Mouse (Mus musculus): ENCODE measurements at regions not wholly inside any gene's neighbourhood (a gene's known extent, or its start where the extent isn't known, plus 50 kb on each side); places are given as distances from the start of the nearest gene placed in this dataset.

GRCm38 (mm10) chr13:113489951-113490822, 128.2 kb downstream of the Snx18 start:
- Histone ChIP-seq H3K4me3 (ENCODE audit: low read depth, low read length) (no peak overlapping the region), H3K27me3 (ENCODE audit: control insufficient read depth, insufficient read depth, low read depth, low read length) (no peaks in the 10 kb centered on the region), H3K4me1 (ENCODE audit: control insufficient read depth, low read depth, low read length) (no peaks in the 10 kb centered on the region), H3K9ac (ENCODE audit: low read depth, low read length) (no peak overlapping the region), H3K27ac (ENCODE audit: low read length) (no peak overlapping the region), H3K9me3 (replicated peaks; ENCODE audit: control insufficient read depth, low read length) (no peaks in the 10 kb centered on the region), H3K4me2 (ENCODE audit: low read depth, low read length) (no peak overlapping the region), H3K36me3 (ENCODE audit: control insufficient read depth, insufficient read depth) (no peaks in the 10 kb centered on the region)
- ATAC-seq (ENCODE audit: low read depth), result peak; percentile 35; the same call in 1 of the 2 replicates
- 46% methylated on average over 6 of the region's 6 CpGs for WGBS (ENCODE audit: insufficient replicate concordance)

DNA sequence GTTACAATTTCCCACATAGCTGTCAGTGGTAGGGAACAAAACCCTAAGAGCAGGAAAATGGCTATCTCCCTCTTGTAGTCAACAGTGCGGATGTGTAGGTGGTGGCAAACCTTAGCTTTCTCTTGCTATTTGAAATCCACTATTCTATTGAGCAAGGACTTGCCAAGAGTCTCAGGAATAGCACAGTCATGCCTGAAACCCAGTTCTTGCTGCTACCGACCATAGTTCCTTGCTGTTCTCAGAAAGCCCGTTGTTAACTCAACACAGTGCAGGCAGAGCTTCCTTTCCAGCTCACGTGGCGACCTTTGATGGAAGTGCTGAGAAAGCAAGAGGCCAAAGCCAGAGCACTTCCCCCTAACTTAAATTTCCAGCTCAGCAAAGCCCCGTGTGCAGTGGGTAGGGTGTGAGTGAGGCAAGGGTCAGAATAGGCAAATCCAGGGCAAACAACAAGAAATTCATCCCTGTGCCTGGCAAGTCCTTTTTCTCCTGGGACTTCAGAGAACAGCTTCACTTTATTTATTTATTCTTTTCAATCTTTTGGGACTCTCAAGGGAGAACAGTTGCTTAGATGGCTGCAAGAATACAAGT, 131.9 kb downstream of the Snx18 start:
- no peaks in the 10 kb centered on the region for H3K36me3 ChIP-seq (ENCODE audit: control insufficient read depth, insufficient read depth)
- 25% methylated on average over 6 of the region's 6 CpGs for WGBS (ENCODE audit: insufficient replicate concordance)

DNA sequence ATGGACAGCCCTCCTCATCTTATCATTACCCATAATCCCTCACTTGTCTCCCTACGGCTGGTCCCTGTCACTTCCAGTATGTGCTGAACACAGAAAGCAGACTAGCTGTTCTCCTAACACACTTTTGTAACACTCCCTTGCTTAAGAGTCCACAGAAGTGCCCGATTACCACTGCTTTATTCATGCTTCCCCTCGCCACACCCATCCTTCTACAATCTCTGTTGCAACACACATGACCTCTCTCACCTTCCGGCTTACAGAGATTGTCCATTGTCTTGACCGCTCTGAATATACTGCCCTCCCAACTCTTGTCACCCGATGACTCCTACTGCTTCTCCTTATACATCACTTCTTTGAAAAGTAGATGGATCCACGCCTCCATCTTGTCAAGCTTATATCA, 132.9 kb downstream of the Snx18 start:
- Histone ChIP-seq H3K9ac (ENCODE audit: low read depth, low read length) (no peak overlapping the region), H3K4me1 (ENCODE audit: control insufficient read depth, low read depth, low read length) (no peaks in the 10 kb centered on the region), H3K27ac (ENCODE audit: low read length) (peak overlapping the region; percentile 41; the same call in 1 of the 2 replicates), H3K27me3 (ENCODE audit: control insufficient read depth, insufficient read depth, low read depth, low read length) (no peaks in the 10 kb centered on the region), H3K36me3 (ENCODE audit: control insufficient read depth, insufficient read depth) (no peaks in the 10 kb centered on the region), H3K4me3 (ENCODE audit: low read depth, low read length) (no peak overlapping the region), H3K4me2 (ENCODE audit: low read depth, low read length) (no peak overlapping the region), H3K9me3 (replicated peaks; ENCODE audit: control insufficient read depth, low read length) (no peaks in the 10 kb centered on the region)
- peak; percentile 55 for ATAC-seq (ENCODE audit: low read depth)
- WGBS (ENCODE audit: insufficient replicate concordance), result 57% methylated on average over 7 of the region's 7 CpGs

More for the DNA sequence above, 131.9 kb downstream of the Snx18 start:
- no peak overlapping the region for H3K4me3 ChIP-seq (ENCODE audit: low read depth, low read length)
- peak; percentile 25; the same call in 1 of the 2 replicates for ATAC-seq (ENCODE audit: low read depth)
- no peaks in the 10 kb centered on the region for H3K9me3 ChIP-seq (replicated peaks; ENCODE audit: control insufficient read depth, low read length)
- H3K4me1 ChIP-seq (ENCODE audit: control insufficient read depth, low read depth, low read length), result no peaks in the 10 kb centered on the region
- no peaks in the 10 kb centered on the region for H3K27me3 ChIP-seq (ENCODE audit: control insufficient read depth, insufficient read depth, low read depth, low read length)
- H3K27ac ChIP-seq (ENCODE audit: low read length), result no peak overlapping the region
- no peak overlapping the region for H3K4me2 ChIP-seq (ENCODE audit: low read depth, low read length)
- H3K9ac ChIP-seq (ENCODE audit: low read depth, low read length), result no peak overlapping the region

- no peak overlapping the region for H3K4me3 ChIP-seq (ENCODE audit: low read depth, low read length)
- no peak for ATAC-seq (ENCODE audit: low read depth)
- no peak overlapping the region for H3K27ac ChIP-seq (ENCODE audit: low read length)
- H3K27me3 ChIP-seq (ENCODE audit: control insufficient read depth, insufficient read depth, low read depth, low read length), result no peaks in the 10 kb centered on the region
- no peak overlapping the region for H3K9ac ChIP-seq (ENCODE audit: low read depth, low read length)
- no peaks in the 10 kb centered on the region for H3K4me1 ChIP-seq (ENCODE audit: control insufficient read depth, low read depth, low read length)
- WGBS (ENCODE audit: insufficient replicate concordance), result 65% methylated on average over 10 of the region's 10 CpGs
- H3K36me3 ChIP-seq (ENCODE audit: control insufficient read depth, insufficient read depth), result no peaks in the 10 kb centered on the region
- no peaks in the 10 kb centered on the region for H3K9me3 ChIP-seq (replicated peaks; ENCODE audit: control insufficient read depth, low read length)
- no peak overlapping the region for H3K4me2 ChIP-seq (ENCODE audit: low read depth, low read length)
Observed at GRCm38 (mm10) chr13:113484159-113484762, 134.1 kb downstream of the Snx18 start.

DNA sequence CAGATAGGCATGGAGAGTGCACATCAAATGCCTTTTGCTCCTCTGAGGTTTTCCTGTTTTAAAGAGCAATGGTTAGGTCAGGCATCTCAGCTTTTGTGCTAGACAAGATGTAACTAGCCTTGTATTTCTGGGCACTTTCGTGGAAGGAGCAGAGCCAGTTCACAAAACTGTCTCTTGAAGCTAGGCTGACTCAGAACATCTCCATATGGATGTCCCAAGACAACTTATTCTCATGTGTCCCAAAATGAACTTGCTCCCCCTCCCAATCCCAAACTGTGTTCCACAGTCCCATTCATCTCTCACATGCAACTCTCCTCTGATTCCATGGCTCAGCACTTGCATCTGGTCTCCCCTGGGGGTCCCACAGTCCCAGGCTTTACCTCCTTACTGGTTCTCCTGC, 135.5 kb downstream of the Snx18 start:
- Histone ChIP-seq H3K4me3 (ENCODE audit: low read depth, low read length) (no peak overlapping the region), H3K36me3 (ENCODE audit: control insufficient read depth, insufficient read depth) (no peaks in the 10 kb centered on the region), H3K27ac (ENCODE audit: low read length) (no peak overlapping the region), H3K4me1 (ENCODE audit: control insufficient read depth, low read depth, low read length) (no peaks in the 10 kb centered on the region), H3K9me3 (replicated peaks; ENCODE audit: control insufficient read depth, low read length) (no peaks in the 10 kb centered on the region), H3K4me2 (ENCODE audit: low read depth, low read length) (no peak overlapping the region), H3K9ac (ENCODE audit: low read depth, low read length) (no peak overlapping the region), H3K27me3 (ENCODE audit: control insufficient read depth, insufficient read depth, low read depth, low read length) (no peaks in the 10 kb centered on the region)
- ATAC-seq (ENCODE audit: low read depth), result no peak
- 47% methylated on average over 1 of the region's 1 CpGs for WGBS (ENCODE audit: insufficient replicate concordance)

GRCm38 (mm10) chr13:113477901-113478510, 140.4 kb downstream of the Snx18 start:
- H3K36me3 ChIP-seq (ENCODE audit: control insufficient read depth, insufficient read depth), result no peaks in the 10 kb centered on the region
- H3K27me3 ChIP-seq (ENCODE audit: control insufficient read depth, insufficient read depth, low read depth, low read length), result no peaks in the 10 kb centered on the region
- H3K9me3 ChIP-seq (replicated peaks; ENCODE audit: control insufficient read depth, low read length), result no peaks in the 10 kb centered on the region
- no peak overlapping the region for H3K27ac ChIP-seq (ENCODE audit: low read length)
- WGBS (ENCODE audit: insufficient replicate concordance), result 59% methylated on average over 5 of the region's 5 CpGs
- no peak overlapping the region for H3K9ac ChIP-seq (ENCODE audit: low read depth, low read length)
- no peaks in the 10 kb centered on the region for H3K4me1 ChIP-seq (ENCODE audit: control insufficient read depth, low read depth, low read length)
- no peak overlapping the region for H3K4me2 ChIP-seq (ENCODE audit: low read depth, low read length)
- no peak overlapping the region for H3K4me3 ChIP-seq (ENCODE audit: low read depth, low read length)
- ATAC-seq (ENCODE audit: low read depth), result no peak

DNA sequence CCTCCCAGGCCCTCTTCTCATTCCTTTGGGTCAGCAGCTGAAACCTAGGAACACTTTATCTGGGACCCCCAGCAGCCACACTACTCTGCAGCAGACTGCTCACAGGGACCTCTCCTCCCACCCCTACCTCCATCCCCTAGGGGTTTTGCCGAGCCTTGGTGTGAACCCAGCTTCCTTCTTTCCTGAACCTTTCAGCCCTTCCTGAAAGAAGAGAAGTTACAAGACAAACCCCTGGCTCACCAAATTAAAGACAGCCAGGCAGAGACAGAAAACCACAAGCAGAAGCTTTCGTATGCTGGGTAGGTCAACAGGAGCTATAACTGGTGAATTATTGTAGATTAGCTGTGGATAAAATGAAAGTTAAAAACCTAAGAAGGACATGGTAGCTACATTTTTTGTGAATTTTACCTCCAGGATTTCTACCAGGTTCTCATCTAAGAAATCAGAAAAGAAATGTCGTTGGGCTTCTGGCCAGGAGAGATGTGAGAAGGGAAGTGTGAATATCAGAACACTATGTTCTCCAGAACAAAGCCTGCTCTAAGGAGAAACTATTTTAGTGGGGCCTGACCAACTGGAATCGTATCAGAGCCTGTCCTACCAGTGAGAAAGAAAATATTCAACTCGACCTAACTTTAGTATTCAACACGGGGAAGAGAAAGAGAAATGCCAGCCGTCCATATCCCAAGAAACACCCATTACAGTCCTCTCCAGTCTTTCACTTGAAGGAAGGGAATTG, 147.4 kb downstream of the Snx18 start:
- no peak overlapping the region for H3K4me3 ChIP-seq (ENCODE audit: low read depth, low read length)
- H3K27me3 ChIP-seq (ENCODE audit: control insufficient read depth, insufficient read depth, low read depth, low read length), result no peaks in the 10 kb centered on the region
- no peak overlapping the region for H3K4me2 ChIP-seq (ENCODE audit: low read depth, low read length)
- H3K9me3 ChIP-seq (replicated peaks; ENCODE audit: control insufficient read depth, low read length), result no peaks in the 10 kb centered on the region
- no peak for ATAC-seq (ENCODE audit: low read depth)
- H3K4me1 ChIP-seq (ENCODE audit: control insufficient read depth, low read depth, low read length), result no peaks in the 10 kb centered on the region
- no peak overlapping the region for H3K27ac ChIP-seq (ENCODE audit: low read length)
- no peak overlapping the region for H3K9ac ChIP-seq (ENCODE audit: low read depth, low read length)
- H3K36me3 ChIP-seq (ENCODE audit: control insufficient read depth, insufficient read depth), result no peaks in the 10 kb centered on the region
- 36% methylated on average over 7 of the region's 7 CpGs for WGBS (ENCODE audit: insufficient replicate concordance)

GRCm38 (mm10) chr13:113464190-113465064, 153.9 kb downstream of the Snx18 start:
- H3K27ac ChIP-seq (ENCODE audit: low read length), result no peak overlapping the region
- 56% methylated on average over 10 of the region's 10 CpGs for WGBS (ENCODE audit: insufficient replicate concordance)
- H3K36me3 ChIP-seq (ENCODE audit: control insufficient read depth, insufficient read depth), result no peaks in the 10 kb centered on the region
- no peak overlapping the region for H3K4me3 ChIP-seq (ENCODE audit: low read depth, low read length)
- no peaks in the 10 kb centered on the region for H3K4me1 ChIP-seq (ENCODE audit: control insufficient read depth, low read depth, low read length)
- H3K9ac ChIP-seq (ENCODE audit: low read depth, low read length), result no peak overlapping the region
- no peak for ATAC-seq (ENCODE audit: low read depth)
- no peaks in the 10 kb centered on the region for H3K9me3 ChIP-seq (replicated peaks; ENCODE audit: control insufficient read depth, low read length)
- H3K4me2 ChIP-seq (ENCODE audit: low read depth, low read length), result no peak overlapping the region
- H3K27me3 ChIP-seq (ENCODE audit: control insufficient read depth, insufficient read depth, low read depth, low read length), result no peaks in the 10 kb centered on the region
